Mouse (Mus musculus) central nervous system, embryonic 18 days (tissue): Measurements from ENCODE around the gene Pgap3. TPM values are rescaled to one million over a fixed set of nuclear protein-coding genes. Genes with fewer than 3 reads are reported as not detected.

Experiments
- polyA plus RNA-seq: library from polyadenylated mRNA; depleted of rRNA; stranded (reverse); fragments of >200 nt; gene quantifications from 2 replicates; pipeline ENCODE4 v1.2.3, GENCODE M21; 2012; rRNA removed

Pgap3 gene
- polyA plus RNA-seq, result 10.6 and 11.1 TPM in 2 replicates

DNA sequence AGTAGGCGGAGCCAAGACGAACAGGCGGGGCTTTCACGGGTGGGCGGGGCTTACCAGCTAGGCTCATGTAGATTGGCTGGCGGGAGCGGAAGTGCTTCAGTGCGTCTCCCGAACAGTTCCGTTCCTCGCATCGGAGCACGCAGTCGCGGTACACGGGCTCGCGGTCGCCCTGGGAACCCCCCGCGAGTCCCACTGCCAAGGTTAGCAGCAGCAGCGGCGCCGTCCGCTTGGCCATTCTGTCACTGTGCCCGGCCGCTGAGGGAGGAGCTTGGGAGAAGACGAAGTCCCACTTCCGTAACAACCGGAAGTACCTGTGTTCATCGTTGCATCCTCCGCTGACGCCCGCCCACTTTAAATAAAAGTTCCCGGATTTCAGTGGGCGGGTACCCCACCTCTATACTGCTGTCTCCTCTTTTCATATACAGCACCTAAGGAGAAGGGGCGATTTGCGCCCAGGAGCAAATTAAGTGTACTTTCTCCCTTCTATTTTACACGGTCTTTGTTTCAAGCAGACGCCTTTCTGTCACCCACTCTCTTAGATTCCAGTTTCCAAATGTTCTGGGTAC lies at the start of gene Pgap3:
Pgap3 (minus strand) TSS at position 330 of the 566 bp plus-strand sequence.

GRCm38 (mm10) chr11:98446213-98446561 lies 45.9 kb upstream of the Pgap3 start, which contains the start of gene Grb7:
Gene Grb7 (plus strand): TSS chr11:98446394.

DNA sequence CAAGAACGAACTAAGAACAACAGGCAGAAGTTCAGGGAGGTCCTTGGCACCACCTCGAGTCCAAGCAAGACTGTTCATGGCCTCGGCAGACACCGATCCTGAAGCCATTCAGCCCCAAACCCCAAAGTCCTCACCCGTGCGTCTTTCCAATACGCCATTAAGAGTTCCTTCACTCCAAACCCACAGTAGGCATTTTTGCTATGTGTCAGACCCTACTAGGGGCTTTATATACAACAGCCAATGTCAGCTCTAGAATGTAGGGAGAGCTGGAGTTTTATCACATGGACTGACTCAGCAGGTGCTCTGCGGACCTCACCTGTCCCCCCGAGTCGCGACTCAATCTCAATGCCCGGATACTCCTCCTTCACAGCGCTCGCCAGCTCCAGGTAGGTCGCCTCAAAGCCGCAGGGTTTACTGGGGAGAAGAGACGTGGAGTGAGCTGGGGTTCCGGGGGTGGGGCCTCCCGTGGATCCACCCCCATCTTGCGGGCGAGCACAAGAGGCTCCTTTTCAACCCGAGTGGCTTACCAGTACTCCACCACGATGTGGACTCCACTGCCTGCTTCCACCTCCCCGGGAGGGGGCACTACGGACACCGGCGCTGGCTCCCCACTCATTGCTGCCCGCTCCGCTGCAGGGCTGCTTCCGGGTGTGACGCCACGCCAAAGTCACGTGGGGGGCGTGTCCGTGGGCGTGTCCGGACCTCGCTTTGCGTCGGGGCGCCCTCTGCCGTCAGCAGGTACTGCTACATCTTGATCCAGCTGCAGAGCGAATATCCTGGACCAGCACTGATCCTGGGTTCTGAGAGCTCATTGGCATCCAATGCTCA lies 38.3 kb upstream of the Pgap3 start, which contains the start of gene Mien1:
Mien1 (minus strand) TSS at position 661 of the 828 bp plus-strand sequence.

GRCm38 (mm10) chr11:98412273-98412796 lies 12.0 kb upstream of the Pgap3 start, which contains the start of gene Erbb2:
Gene Erbb2 (plus strand): TSS chr11:98412470.

GRCm38 (mm10) chr11:98385638-98386585 lies 14.4 kb downstream of the Pgap3 start, which contains the start of gene Pnmt:
Gene Pnmt (plus strand): TSS chr11:98386450.

GRCm38 (mm10) chr11:98383261-98384030 lies 16.8 kb downstream of the Pgap3 start, which contains the start of gene Tcap:
Gene Tcap (plus strand): TSS chr11:98383811.

DNA sequence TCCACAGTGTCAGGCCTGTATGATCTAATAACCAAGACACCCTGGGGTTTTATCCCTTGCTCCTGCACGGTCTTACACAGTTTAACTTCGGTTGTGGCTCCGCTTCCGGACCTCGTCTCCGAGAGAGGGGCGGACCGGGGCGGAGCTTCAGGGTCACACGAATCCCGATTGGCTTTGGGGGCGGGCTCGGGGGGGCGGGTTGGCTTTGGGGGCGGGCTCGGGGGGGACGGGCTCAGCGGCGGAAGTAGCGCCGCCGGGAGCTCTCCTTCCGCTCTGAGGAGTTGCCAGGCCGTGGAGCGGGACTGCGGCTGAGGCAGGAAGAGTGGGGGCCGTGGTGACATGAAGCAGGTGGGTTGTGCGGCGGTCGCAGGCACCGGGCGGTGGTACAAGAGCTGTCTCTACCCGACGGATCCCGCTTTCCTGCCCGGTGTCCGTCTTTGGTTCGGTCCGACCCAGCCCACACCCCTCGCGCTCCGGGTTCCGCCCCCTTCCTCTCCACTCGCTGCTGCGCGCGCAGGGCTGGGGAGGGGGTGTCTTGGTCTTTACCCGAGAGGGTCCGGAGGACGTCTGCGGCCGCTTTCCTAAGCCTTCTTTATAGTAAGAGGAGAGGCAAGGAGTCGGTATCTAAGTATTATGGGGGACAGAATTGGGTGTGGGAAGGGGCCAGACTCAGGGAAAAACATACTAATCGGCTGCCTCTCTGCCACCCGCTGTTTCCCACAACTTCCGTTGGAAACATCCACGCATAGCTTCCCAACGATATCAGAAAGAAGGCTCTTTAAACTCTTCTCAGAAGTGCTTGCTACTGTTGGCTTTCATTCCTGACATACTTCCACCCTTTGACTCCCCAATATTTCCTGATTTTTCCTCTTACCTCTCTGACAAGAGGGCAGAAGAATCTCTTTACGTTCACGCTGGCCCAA lies 41.9 kb downstream of the Pgap3 start, which contains the start of gene Stard3:
Stard3 (plus strand) TSS at position 208 of the 923 bp plus-strand sequence.

DNA sequence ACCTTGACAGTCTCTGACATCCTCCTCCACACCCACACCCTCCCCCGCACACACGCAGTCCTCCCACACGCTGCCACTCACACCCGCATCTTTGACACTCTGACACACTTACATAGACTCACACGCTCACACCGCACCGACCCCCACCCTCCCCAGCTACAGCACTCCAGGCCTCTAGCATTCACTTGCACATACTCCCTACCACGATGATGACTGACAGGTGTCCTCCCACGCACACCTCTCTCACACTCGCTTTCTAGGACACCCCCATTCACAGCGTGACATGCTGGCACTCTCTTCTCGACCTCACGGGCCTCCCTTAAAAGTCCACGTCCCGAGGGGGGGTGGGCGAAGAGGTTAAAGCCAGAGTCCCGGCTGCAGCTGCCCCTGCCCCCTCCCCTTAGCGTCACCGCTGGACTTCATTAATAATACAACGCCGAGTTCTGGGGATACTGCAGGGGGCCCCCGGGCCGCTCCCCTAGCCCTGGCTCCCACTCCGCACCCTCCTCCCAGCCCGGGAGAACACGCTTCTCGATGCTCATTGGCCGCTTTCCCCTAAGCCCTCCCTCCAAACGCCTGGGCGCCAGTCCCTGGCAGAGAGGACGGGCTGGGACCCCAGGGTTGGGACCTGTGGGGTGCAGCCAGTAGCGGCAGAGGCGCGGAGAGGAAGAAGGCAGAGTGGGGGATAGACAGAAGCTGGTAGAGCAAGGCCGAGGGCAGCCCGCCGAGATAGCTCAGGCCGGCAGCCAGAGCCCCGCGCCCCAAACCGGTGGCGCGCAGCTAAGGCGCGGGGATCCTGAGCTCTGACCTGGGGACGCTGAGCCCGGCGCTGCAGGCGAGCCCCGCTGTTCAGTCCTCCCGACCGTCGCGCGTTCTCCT lies 52.0 kb downstream of the Pgap3 start, which contains the start of gene Ppp1r1b:
Ppp1r1b (plus strand) TSS at position 322 of the 879 bp plus-strand sequence.

Other genes starting within 250 kb of the Pgap3 start
- gene Med1, start 207.2 kb downstream of the Pgap3 start, polyA plus RNA-seq, result 28.4 and 28.8 TPM in 2 replicates
- 16.0 and 16.2 TPM in 2 replicates for gene Cdk12, start 197.4 kb downstream of the Pgap3 start, polyA plus RNA-seq
- gene Neurod2, start 70.8 kb downstream of the Pgap3 start, polyA plus RNA-seq, result 66.9 and 87.9 TPM in 2 replicates
- gene Ppp1r1b, start 52.1 kb downstream of the Pgap3 start, polyA plus RNA-seq, result 35.9 and 57.7 TPM in 2 replicates
- 57.5 and 63.6 TPM in 2 replicates for gene Stard3, start 42.1 kb downstream of the Pgap3 start, polyA plus RNA-seq
- 0.31 and 3.6 TPM in 2 replicates for gene Tcap, start 16.7 kb downstream of the Pgap3 start, polyA plus RNA-seq
- gene Pnmt, start 14.0 kb downstream of the Pgap3 start, polyA plus RNA-seq, result 1.5 and 1.6 TPM in 2 replicates
- gene Erbb2, start 12.0 kb upstream of the Pgap3 start, polyA plus RNA-seq, result 4.1 and 4.2 TPM in 2 replicates
- 186 and 206 TPM in 2 replicates for gene Mien1, start 38.5 kb upstream of the Pgap3 start, polyA plus RNA-seq
- gene Grb7, start 45.9 kb upstream of the Pgap3 start, polyA plus RNA-seq, result 1.9 and 2.1 TPM in 2 replicates
- 0.08 and 0.10 TPM in 2 replicates for gene Ikzf3, start 145.5 kb upstream of the Pgap3 start, polyA plus RNA-seq
- 0.11 and 0.23 TPM in 2 replicates for gene Zpbp2, start 150.6 kb upstream of the Pgap3 start, polyA plus RNA-seq
- 105 and 111 TPM in 2 replicates for gene Ormdl3, start 186.9 kb upstream of the Pgap3 start, polyA plus RNA-seq
- not detected in 2 replicates for gene Lrrc3c, start 197.8 kb upstream of the Pgap3 start, polyA plus RNA-seq
- gene Gm12355, start 225.2 kb upstream of the Pgap3 start, polyA plus RNA-seq, result 0.23 and 0.32 TPM in 2 replicates
- not detected in 2 replicates for gene Gsdma3, start 225.9 kb upstream of the Pgap3 start, polyA plus RNA-seq
- gene Gsdma2, start 246.3 kb upstream of the Pgap3 start, polyA plus RNA-seq, result not detected in 2 replicates